Mouse (Mus musculus): Measurements from ENCODE around the gene Cd52.

Cd52 gene

GRCm38 (mm10) chr4:134060135-134060865 lies 34.6 kb downstream of the Cd52 start, which contains the start of gene Crybg2:
Gene Crybg2, plus strand, starts transcription at chr4:134060815.
- CTCF ChIA-PET: no interaction called here

DNA sequence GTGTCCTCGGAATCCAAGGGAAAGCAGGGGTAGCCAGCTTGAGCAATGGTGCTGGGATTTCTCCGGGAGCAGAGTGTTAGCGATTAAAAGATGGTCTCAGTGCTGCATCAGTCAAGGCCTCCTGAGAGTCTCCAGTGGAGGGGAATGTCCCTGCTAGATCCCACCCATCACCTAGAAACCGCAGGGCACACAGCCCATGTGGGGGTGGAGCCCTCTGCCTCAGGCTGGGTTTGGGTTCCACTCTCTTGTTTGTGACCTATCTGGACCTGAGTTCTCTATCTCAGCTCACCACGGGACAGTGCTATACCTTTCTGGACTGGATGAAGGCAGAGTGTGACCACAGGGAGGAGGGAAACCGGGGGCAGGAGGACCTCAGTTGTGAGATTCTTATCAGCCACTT lies 36.0 kb downstream of the Cd52 start:
- CTCF ChIA-PET: no interaction called here

DNA sequence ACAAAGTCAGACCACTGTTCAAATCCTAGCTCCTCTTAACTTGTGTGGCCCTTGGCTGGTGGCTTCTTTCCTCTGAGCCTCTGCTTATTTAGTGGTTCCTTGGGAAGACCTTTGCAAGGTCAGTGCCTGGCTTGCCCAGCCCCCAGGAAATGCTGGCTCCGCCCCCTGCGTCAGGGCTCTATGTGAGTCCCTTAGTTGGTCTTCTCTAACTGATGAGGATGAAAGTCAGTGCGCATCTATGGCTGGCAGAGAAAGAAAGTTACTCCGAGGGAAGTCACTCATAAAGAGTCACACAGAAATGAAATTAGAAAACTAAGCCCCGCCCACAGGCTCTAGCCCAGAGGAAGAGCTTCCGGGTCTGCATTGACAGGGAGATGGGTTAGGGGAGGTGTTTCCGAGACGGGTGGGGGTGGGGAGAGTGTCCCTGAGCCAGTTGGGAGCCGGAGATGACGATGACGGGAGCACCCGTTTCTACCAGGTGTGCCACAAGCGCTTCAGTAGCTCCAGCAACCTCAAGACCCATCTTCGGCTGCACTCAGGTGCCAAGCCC lies 36.6 kb downstream of the Cd52 start:
- CTCF ChIA-PET: no interaction called here

GRCm38 (mm10) chr4:134053538-134053937 lies 41.3 kb downstream of the Cd52 start, which contains the start of gene Zfp683:
Gene Zfp683, plus strand, starts transcription at chr4:134053838.
- CTCF ChIA-PET: no interaction called here

DNA sequence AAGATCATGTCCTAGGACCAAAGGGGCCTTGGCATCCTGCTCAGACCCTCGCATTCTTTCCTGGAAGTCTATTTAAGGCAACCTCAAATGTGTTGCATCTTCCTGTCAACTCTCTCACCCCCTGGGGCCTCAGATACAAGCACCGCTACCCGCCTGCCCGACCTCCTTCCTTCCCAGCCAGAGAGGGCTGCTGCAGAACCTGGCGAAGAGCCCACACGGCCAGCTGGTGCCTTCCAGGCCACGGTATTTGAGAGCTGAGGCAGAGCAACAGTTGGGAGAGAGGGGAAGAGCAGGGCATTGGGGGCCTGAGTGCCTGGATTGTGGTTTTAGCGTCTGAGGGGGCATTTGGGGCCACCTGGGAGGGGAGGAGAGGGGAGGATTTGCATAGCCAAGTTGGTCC lies 42.3 kb downstream of the Cd52 start:
- CTCF ChIA-PET: interaction anchor here (0.7 kb wide), 2 partner anchors 29 to 34 kb away, joined by 3 to 6 read pairs; no protein-coding TSS in a partner anchor

- CTCF ChIA-PET: interaction anchor here (0.7 kb wide), 1 partner anchor 34 kb away, joined by 3 read pairs; no protein-coding TSS in a partner anchor
These were observed 43.0 kb downstream of the Cd52 start for GRCm38 (mm10) chr4:134051912-134052311.

- CTCF ChIA-PET: no interaction called here
These were observed 47.2 kb downstream of the Cd52 start for GRCm38 (mm10) chr4:134047648-134048047.

GRCm38 (mm10) chr4:134043041-134043440 lies 51.8 kb downstream of the Cd52 start:
- CTCF ChIA-PET: no interaction called here

DNA sequence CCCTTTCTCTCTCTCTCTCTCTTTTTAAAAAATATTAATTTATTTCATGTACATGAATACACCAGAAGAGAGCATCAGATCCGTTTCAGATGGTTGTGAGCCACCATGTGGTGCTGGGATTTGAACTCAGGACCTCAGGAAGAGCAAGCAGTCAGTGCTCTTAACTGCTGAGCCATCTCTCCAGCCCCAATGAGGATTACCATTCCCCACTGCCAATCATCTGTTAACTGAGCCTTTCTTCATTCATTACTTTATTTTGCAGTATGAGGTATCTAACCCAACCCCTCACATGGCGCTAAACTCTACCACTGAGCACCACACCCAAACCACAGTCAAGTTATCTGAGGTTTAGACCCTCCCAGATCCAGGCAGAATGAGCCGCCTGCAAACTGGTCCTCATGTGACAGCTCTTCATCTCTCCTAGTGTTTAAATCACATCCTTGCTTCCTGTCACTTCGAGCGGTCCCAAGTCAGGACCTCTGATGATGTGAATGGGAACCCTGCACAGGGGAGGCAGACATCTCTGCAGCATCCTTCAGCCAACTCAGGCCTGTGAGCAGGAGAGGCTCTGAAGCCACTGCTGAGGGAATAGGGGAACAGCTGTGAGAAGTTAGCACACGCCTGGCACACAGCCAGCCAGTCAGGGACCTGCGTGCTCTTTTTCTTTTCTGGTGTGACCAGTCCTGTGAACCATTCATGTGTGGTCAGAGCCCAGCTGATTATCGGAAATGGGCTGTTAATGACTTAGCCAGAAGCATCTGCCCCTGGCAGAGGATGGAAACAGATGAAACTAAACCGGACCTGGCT lies 53.4 kb downstream of the Cd52 start:
- CTCF ChIA-PET: interaction anchor here (0.6 kb wide), 2 partner anchors 45 to 869 kb away, joined by 4 read pairs; no protein-coding TSS in a partner anchor

- CTCF ChIA-PET: interaction anchor here (0.5 to 1.5 kb wide), 10 partner anchors 16 to 250 kb away, joined by 3 to 16 read pairs (median 3); no protein-coding TSS in a partner anchor
These were observed 58.9 kb downstream of the Cd52 start for GRCm38 (mm10) chr4:134035953-134036352.
